Mouse (Mus musculus): ENCODE results near the gene Rtl3. TPM values are rescaled to one million over a fixed set of nuclear protein-coding genes. Genes with fewer than 3 reads are reported as not detected.

Rtl3 gene
- polyA plus RNA-seq, 1 experiment = not detected

DNA sequence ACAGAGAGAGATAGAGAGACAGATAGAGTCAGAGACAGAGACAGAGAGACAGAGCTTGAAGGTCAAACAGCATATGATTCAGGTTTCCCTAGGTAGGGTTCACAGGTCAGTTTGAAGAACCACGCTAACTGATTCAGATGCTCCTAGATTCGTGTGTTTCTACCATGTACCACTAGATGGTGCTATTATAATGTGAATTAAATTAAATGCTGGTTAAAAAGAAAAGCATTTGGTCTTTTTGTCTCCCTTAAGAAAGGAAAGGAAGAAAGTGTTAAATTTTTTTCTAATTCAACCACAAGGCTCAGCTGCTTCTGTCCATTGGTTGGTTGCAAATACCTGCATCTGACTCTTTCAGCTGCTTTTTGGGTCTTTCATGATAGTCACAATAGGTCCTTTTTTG is 45.8 kb downstream of the Rtl3 start:
- TF ChIP-seq TAL1 (IDR thresholded peaks at IDR 0.05; ENCODE audit: low read length) (no peak), GATA1 (IDR thresholded peaks at IDR 0.05; ENCODE audit: low read length) (no peak)
- no peaks in the 10 kb centered on the region for H3K36me3 ChIP-seq (ENCODE audit: control insufficient read depth)
- no peaks in the 10 kb centered on the region for H3K9me3 ChIP-seq (ENCODE audit: control insufficient read depth, low read length)
- no peaks in the 10 kb centered on the region for H3K4me1 ChIP-seq (ENCODE audit: control insufficient read depth)
- H3K4me3 ChIP-seq (replicated peaks) = no peak overlapping the region
- H3K27me3 ChIP-seq (ENCODE audit: control insufficient read depth) = no peaks in the 10 kb centered on the region

Other genes starting within 250 kb of the Rtl3 start
- gene Cysltr1, start 237.0 kb downstream of the Rtl3 start, polyA plus RNA-seq (2012) = not detected in 2 replicates
- not detected in 2 replicates for gene Lpar4, start 80.0 kb upstream of the Rtl3 start, polyA plus RNA-seq (2012)
- not detected in 2 replicates for gene P2ry10, start 247.8 kb upstream of the Rtl3 start, polyA plus RNA-seq (2012)